Mouse (Mus musculus) forelimb bud, embryonic 11.5 days (tissue): ENCODE results near the gene Lmln.
"Not testable (repeated sequence)": the region's sequence is repeated elsewhere in the genome, so short reads cannot be mapped to it uniquely, and the experiment has no call there.

Experiments used
- DNase-seq: peaks from one replicate; pipeline ENCODE4 v3.0.0-alpha.2; 2012; ENCODE audit warnings: low read depth, low spot score

Gene Lmln

DNA sequence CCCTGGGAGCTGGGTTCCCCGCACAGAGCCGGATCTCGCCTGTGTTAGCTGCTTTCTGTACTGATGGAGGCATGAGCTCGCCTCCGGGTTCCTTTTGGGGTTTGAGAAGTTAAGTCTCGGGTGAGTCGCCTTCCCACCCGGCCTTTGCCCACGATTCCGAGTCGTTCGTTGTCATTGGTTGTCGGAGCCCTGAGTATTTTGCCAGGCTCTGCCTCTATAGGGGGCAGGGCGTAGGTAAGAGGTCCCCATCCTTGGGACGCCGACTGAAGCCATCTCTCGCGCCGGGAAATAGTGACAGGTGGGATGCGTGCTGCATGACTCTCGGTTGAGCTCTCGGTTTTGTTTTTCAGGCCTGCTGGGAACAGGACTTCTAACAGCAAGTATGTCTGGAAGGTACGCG is 5.5 kb upstream of the Lmln start:
- no peak for DNase-seq

- DNase-seq = no peak
These were observed 4.3 kb upstream of the Lmln start for GRCm38 (mm10) chr16:33058033-33058432.

DNA sequence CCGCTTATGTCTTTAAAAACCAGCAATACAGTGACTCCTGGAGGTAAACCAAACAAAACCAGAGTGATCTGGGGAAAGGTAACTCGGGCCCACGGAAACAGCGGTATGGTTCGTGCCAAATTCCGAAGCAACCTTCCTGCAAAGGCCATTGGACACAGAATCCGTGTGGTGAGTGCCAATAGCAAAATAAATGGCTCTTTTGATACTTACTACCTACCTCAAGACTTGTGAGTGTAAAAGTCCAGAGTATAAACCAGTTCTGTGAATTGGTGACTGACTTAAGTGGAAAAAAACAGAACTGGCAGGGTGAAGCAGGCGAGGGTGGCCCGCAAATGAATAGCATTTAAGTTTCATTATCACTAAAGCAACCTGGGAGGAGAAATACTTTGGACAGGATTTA is 3.7 kb upstream of the Lmln start:
- DNase-seq = not testable (repeated sequence)

DNA sequence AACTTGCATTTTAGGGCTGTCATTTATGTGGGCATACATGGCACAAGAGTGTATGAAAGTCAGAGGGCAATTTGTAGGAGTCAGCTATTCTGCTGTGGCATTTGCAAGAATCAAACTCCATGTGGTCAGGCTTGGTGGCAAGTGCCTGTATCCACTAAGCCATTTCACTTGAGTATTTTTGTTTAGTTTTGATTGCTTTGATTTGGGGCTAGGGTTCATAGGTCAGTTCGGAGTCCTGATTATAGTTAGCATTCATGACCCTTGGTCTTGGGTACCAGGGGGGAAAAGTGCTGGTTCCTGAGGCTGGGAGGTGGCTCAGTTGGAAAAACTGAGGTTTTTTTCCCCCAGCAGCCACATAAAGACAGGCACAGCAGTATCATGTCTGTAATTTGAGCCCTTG is 2.9 kb upstream of the Lmln start:
- no peak for DNase-seq

DNA sequence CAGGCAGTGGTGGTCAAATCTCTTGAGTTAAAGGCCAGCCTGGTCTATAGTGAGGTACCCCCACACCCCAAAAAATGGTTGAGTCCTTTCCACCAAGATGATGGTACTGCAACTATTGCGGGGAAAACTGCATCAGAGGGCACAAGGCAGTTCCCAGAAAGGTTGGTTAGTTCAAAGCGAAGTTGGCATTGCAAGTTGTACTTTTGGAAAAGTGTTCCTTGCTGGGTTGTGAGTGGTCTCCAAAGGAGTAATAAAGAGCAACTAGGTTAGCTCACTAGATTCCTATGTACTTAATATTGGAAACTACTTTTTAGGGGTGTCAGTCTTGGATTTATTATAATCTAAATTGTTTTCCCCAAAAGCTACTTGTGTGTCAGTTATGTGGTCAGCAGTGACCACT is 1.4 kb upstream of the Lmln start:
- DNase-seq = no peak

GRCm38 (mm10) chr16:33061400-33061799 is 921 bp upstream of the Lmln start:
- no peak for DNase-seq

GRCm38 (mm10) chr16:33062682-33063131 is 386 bp downstream of the Lmln start:
- DNase-seq = no peak

- DNase-seq = no peak
These were observed 946 bp downstream of the Lmln start for GRCm38 (mm10) chr16:33063267-33063666.

DNA sequence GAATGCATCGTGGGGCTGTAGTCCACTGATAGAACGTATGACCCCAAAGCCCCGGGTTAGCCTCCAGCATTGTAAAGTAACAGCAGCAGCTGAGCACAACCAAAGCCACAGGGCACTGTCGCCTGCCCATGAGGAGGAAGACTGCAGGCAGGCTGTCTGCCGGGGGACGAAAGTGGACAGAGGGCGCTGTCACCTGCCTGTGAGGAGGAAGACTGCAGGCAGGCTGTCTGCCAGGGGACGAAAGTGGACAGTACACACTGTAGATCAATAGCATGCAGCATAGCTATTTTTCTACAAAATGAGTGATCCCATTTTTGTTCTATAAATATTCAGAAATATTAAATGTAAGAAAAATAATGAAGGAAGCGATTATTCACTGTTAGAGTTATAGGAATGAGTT is 2.3 kb downstream of the Lmln start:
- DNase-seq = no peak

DNA sequence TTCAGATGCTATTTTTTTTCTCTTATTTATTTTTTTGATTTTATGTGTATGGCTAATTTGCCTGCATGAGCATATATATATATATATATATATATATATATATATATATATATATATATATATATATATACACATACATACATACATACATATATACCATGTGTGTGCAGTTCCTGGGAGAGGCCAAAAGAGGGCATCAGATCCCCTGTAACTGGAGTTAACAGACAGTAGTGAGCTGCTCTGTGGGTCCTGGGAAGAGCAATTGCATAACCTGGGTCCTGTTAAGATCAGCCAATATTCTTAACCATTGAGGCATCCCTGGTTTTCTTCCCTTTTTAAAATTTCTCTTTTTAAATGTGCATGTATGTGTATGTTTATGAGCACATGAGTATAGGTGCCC is 8.6 kb downstream of the Lmln start:
- DNase-seq = no peak

GRCm38 (mm10) chr16:33072871-33073557 is 10.7 kb downstream of the Lmln start:
- no peak for DNase-seq

GRCm38 (mm10) chr16:33074967-33075366 is 12.6 kb downstream of the Lmln start:
- DNase-seq = no peak

DNA sequence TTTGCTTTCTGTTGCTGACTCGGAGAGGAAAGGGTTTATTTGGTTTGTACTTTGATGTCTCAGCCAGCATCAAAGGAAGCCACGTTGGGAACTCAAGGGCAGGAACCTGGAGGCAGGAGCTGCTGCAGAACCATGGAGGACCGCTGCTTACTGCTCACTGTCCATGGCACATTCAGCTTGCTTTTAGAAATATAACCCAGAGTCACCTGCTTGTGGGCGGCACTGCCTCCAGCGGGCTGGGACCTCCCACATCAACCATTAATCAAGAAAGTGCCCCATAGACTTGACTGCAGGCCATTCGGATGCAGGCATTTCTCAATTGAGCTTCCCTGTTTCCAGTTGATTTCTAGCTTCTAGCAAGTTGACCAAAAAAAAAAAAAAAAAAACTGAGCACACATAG is 13.8 kb downstream of the Lmln start:
- no peak for DNase-seq

DNA sequence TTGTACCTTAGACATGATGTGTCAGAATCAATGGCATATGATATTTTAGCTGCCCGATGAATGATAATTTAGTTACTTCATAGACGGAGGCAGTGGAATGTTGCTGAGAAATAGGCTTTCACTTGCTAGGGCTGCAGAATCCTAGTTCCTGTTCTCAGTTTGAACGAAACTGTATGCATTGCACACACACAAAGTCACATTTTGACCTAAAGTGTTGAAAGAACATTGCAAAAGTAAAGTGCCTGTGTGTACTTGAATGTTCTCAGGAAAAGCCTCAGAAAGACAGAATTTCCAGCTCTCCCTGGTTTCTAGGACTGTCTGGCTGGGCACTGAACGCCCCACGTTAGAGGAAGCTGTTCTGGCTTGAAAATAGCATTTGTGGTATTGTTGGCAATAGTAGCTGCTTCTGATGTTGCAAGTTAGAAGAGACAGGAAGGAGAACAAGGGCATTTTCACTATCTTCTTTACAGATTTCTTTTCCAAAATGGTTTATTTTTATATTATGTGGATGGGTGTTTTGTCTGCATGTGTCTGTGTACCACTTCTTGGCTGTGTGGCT is 14.8 kb downstream of the Lmln start:
- DNase-seq = no peak

DNA sequence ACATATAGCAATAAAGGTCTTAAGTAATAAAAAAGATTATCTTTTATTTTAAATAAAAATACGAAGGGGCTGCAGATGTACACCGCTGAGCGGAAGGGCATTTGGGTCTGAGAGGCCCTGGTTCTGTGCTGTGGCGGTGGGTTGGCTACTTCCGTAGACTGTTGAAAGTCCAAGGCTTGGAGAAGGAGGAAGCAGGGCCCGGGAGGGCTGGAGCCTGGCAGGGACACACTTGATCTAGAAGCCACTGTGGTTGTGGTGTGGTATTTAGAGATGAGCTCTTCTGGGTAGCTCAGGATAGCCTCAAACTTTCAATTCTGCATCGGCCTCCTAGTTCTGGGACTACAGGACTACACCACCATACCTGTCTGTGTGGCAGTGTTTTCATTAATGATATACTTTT is 17.7 kb downstream of the Lmln start:
- DNase-seq = no peak

DNA sequence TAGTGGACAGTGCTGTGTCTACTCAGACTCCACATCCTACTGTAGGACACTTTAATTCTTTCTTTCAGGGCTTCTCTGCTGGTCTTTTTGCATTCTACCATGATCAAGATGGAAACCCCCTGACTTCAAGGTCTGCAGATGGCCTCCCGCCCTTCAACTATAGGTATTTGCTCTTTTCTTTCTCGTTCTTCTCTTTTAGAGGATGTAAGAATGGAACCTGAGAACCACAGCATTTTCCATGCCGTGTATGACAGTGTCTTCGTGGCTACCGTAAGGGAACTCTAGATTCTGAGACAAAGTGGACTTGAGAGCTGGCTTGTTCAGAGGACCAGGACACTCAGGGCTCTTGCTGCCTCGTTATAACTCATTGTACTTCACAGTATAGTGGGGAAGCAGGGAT is 20.6 kb downstream of the Lmln start:
- DNase-seq = no peak

- no peak for DNase-seq
These were observed 21.7 kb downstream of the Lmln start for GRCm38 (mm10) chr16:33083996-33084395.

GRCm38 (mm10) chr16:33085666-33086065 is 23.3 kb downstream of the Lmln start:
- no peak for DNase-seq

DNA sequence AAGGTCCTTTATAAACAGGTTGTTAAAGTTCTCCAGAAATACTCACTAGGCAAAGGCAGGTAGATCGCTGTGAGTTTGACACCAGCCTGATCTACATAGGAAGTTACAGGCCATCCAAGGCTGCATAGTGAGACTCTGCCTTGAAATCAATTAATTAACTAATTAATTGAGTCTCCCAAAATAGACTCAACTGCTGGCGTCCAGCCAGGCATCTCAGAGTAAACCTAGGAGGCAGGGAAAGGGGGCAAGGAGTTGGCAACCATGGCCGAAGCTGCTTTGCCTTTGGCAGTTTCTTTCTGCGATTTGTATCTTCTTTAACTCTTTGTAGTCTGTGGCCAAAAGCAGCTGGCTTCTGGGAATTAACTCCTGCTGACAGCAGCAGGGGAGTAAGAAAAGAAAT is 51.4 kb downstream of the Lmln start:
- no peak for DNase-seq

DNA sequence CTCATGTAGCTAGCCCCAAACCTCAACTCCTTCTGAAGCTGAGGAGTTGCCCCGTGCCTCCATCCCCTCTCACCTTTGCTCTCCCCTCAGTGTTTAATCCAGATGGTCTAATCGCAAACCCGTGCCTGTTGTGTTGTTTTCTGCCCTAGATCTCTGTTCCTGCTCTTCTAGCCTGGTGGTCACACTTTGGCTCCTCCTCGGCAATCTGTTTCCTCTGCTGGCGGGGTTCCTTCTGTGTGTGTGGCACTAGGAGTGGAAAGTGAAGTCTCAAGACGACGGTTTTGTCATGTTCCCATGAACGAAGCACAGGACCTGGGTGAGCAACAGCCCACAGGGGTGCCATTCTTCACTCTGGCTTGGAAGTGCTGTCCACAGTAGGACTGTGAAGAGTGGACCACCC is 61.1 kb downstream of the Lmln start:
- no peak for DNase-seq

DNA sequence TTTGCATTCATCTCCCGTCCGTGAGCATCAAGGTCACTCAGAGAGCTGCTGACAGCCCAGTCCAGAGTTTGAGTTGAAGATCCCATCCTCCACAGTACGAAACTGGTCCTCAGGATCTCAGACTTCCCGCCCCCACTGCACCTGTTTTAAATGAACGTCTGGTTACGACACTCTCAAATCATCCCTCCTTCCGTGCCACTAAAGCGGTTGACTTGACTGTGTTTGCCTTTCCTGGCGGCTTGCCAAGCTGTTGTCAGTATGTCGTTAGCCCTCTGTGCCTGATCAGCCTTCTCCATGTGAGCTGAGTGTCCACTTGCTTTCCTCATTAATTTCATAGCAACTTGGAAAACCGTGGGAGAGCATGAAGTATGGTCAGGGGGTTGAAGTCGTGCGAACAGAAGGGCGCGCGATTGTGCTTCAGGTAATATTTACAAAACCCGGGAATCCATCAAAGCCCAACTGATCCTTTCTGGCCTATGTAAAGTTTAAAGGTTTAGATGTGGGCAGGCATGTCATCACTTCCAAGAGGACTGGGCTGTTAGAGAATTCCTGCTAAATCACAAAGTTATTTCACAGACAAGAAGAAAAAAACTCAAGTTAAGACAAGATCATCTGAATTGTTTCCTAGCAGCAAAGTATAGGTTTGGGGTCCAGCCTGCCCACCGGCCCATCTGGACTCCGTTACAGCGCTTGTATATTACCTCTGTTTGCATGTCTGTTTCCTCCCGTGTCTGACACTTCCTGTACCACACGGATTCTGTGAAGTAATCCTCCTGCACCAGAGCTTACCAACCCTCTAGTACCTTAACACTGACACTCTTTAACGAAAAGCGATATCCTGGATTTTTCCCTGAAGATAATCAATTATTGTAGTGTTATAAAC is 61.9 kb downstream of the Lmln start:
- DNase-seq = peak; percentile 75

- DNase-seq = peak; percentile 17
These were observed 64.7 kb downstream of the Lmln start for GRCm38 (mm10) chr16:33127052-33127451.

GRCm38 (mm10) chr16:33130731-33131130 is 68.4 kb downstream of the Lmln start:
- no peak for DNase-seq
